Mouse (Mus musculus) forebrain, embryonic 10.5 days (tissue): Measurements from ENCODE around the gene Nrxn1. TPM values are rescaled to one million over a fixed set of nuclear protein-coding genes. Genes with fewer than 3 reads are reported as not detected.

ENCODE experiments used
- DNase-seq: peaks from one replicate; pipeline ENCODE4 v3.0.0-alpha.2; 2017; ENCODE audit warnings: low spot score; ENCODE audit errors: extremely low spot score
- H3K27ac ChIP-seq: fragments of 300-500 bp; sonication (generic); 2 replicates; pipeline ENCODE4 v1.5.1; 2016; ENCODE audit warnings: mild to moderate bottlenecking
- H3K27me3 ChIP-seq: fragments of 300-500 bp; sonication (generic); 2 replicates; pipeline ENCODE4 v1.6.1; 2016; ENCODE audit warnings: mild to moderate bottlenecking; ENCODE audit not compliant: poor library complexity, severe bottlenecking
- H3K36me3 ChIP-seq: fragments of 300-500 bp; sonication (generic); replicated peaks from 2 replicates; pipeline ENCODE4 v1.6.1; 2016; ENCODE audit warnings: mild to moderate bottlenecking, moderate library complexity
- H3K4me1 ChIP-seq: fragments of 300-500 bp; sonication (generic); 2 replicates; pipeline ENCODE4 v1.6.1; 2016
- H3K4me3 ChIP-seq: fragments of 300-500 bp; sonication (generic); 2 replicates; pipeline ENCODE4 v1.5.1; 2016; ENCODE audit warnings: mild to moderate bottlenecking, moderate library complexity
- H3K9me3 ChIP-seq: fragments of 300-500 bp; sonication (generic); 2 replicates; pipeline ENCODE4 v1.6.1; 2016; ENCODE audit warnings: mild to moderate bottlenecking, moderate library complexity
- WGBS: fragments of 180-500 bp; shearing (Covaris S2); methylation state at CpG from one replicate; pipeline ENCODE4 v1.1.7; 2016; 5-methylcytosine and 5-hydroxymethylcytosine counted together
- polyA plus RNA-seq: library from polyadenylated mRNA; unstranded; fragments of >200 nt; fragmentation: Nextera tagmentation; extraction: Ambion mirVana; gene quantifications from 2 replicates; pipeline ENCODE4 v1.2.1, GENCODE M21; 2016

Nrxn1 gene
- polyA plus RNA-seq, 1 experiment from 2014 or later: 4.3 TPM

DNA sequence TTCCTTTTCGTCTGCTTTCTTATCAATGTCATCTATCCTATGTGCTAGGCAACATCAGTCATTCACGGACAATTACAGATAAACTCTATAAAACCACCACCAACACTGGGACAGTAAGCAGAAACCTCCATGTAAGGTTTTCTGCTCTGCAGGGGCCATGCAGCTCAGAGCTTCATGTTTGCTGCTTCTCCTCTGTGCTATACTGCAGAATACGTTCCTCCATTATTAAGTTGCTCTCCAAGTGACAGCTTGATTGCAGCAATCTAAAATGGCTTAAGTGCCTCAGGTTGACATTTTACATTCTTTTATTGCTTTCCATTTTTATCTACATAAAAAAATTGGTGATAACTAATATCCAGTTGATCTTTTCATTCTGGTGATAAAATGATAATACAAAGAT is 477.9 kb downstream of the Nrxn1 start:
- 91% methylated on average over 3 of the region's 3 CpGs for WGBS

DNA sequence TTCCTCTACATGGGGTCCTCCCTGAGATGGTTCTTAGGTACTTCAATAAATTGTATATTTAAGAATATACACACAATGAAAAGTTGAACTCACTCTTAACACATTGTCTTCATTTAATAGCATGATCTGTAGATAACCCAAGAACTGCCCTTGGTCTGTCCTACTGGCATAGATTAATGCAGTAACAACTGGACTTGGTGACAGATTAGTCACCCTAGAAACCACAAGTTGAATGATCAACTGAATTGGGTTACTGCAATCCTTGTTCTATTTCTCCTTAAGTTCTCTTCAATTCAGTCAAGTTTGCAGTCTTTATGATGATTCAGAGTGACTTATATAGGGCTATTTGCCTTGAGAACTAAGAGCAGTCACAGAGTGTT is 485.5 kb downstream of the Nrxn1 start:
- no peak overlapping the region for H3K27ac ChIP-seq
- H3K27me3 ChIP-seq: no peaks in the 10 kb centered on the region
- H3K36me3 ChIP-seq: no peaks in the 10 kb centered on the region
- no peaks in the 10 kb centered on the region for H3K4me1 ChIP-seq
- H3K9me3 ChIP-seq: no peaks in the 10 kb centered on the region
- no peak overlapping the region for H3K4me3 ChIP-seq
- no peak for DNase-seq

More for the DNA sequence above, 477.9 kb downstream of the Nrxn1 start:
- H3K4me1 ChIP-seq: no peaks in the 10 kb centered on the region
- no peak overlapping the region for H3K4me3 ChIP-seq
- DNase-seq: no peak
- no peak overlapping the region for H3K27ac ChIP-seq
- H3K9me3 ChIP-seq: no peaks in the 10 kb centered on the region
- H3K36me3 ChIP-seq: no peaks in the 10 kb centered on the region
- no peaks in the 10 kb centered on the region for H3K27me3 ChIP-seq

DNA sequence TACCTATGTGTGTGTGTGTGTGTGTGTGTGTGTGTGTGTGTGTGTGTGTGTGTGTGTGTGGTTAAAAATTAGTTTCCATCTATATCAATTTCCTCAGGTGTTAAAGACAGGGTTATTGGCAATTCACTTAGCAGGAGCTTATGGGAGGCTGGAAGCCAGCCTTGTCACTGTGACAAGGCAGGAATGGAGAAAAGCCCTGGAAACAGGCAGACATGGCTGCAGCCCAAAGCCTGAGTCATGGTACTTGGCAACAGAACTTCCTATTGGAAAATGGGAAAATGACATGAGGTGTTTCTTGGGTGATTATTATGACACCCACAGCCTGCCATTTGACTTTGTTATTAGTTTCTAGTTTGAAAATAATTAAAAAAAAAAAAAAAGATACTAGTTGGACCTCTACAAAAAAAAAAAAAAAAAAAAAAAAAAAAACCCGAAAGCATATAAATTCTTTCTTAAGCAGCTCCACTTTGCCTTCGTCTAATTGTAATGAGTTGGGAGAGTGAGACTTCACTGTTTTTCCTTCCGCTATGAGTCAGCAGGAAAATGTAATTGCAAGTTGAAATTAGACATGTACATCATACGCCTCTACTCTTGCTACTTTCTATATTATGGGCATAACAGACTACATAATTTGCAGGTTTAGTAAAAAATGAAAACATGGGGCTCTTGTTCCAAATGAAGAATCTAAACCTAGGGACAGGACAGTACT is 486.0 kb downstream of the Nrxn1 start:
- Histone ChIP-seq H3K27ac (no peak overlapping the region), H3K27me3 (no peaks in the 10 kb centered on the region), H3K36me3 (no peaks in the 10 kb centered on the region), H3K9me3 (no peaks in the 10 kb centered on the region), H3K4me3 (no peak overlapping the region), H3K4me1 (no peaks in the 10 kb centered on the region)
- DNase-seq: no peak
- 95% methylated on average over 4 of the region's 4 CpGs for WGBS

DNA sequence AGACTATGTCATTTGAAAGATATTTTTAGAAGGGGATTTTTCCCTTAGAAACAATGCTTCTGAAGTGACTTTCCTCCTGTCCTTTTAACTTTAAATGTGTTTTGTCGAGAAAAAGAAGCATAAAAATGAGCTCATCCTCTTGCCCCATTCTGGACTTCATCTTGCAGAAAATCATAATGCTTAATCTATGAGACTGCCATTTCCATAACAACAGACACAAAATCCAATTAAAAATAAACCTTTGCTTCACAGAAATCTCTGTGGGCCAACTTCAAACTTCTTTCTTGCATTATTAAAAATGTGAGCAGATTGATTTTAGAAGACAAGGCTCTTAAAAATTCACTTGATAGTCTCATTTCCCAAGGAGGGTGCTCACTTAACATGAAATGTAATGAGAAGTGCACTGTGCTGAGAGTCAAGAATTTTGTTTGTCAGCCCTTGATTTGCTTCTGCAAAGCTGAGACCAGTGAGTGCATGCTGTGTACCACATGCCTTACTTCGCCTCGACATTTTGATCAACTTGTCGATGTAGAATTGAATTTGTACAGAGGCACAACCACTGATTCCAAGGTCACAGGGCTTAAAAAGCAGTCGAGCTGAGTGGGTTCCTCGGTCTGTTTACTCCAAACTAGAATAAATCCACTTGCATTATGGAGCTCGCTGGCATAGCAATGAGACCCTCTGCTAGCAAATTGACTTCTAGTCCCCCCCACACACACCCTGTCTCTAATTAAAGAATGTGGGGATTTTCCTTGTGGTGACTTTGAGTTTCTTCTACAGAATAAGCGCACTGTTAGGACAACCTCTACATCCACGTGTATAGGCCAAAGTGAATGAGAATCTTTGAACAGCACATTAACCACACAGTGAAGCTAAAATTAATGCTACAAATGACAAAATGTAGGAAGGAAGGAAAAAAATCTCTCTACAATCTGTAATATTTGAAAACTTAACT is 493.0 kb downstream of the Nrxn1 start:
- WGBS: 81% methylated on average over 9 of the region's 9 CpGs
- Histone ChIP-seq H3K27ac (no peak overlapping the region), H3K36me3 (no peaks in the 10 kb centered on the region), H3K27me3 (no peaks in the 10 kb centered on the region), H3K9me3 (peaks cover 10% of the 10 kb centered on the region; the same call in 1 of the 2 replicates), H3K4me1 (peaks cover 5% of the 10 kb centered on the region), H3K4me3 (no peak overlapping the region)
- no peak for DNase-seq

DNA sequence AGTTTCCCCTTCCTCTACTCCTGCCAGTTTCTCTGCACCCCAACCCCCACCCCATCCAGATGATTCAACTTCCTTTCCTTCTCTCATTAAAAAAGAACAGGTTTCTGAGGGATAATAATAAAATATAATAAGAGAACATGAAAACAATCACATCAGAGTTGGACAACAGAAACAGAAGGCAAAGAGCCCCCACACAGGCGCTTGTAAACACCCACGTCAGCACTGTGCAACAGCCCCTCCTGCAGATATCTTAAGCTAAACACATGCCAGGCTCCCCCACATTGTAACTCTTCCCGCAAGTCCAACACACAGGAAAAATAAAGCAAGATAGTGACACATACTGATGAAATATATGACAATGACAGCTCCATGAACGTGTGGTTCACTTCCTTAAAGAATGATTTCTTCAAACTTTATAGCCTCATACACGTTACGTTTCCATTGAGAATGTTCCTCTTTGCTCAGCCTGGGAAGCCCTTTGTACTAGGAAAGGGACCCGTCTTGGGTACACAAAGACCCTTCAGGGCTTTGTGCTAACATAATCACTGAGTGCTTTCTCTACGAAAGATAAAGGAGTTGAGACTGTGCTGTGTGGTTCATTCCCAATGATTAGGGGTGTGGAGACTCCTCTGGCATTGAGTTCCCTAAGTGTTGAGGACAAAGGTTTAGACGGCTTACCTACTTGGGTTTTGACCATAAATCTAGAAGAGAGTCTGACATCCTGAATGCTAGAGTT is 497.9 kb downstream of the Nrxn1 start:
- no peak overlapping the region for H3K4me3 ChIP-seq
- no peaks in the 10 kb centered on the region for H3K27me3 ChIP-seq
- H3K27ac ChIP-seq: 0 out of 2 replicates have a peak overlapping the region, but pooled peaks have one; percentile 44
- H3K4me1 ChIP-seq: peaks cover 10% of the 10 kb centered on the region
- no peaks in the 10 kb centered on the region for H3K36me3 ChIP-seq
- no peak for DNase-seq
- WGBS: 46% methylated on average over 9 of the region's 9 CpGs
- peaks cover 10% of the 10 kb centered on the region; the same call in 1 of the 2 replicates for H3K9me3 ChIP-seq

DNA sequence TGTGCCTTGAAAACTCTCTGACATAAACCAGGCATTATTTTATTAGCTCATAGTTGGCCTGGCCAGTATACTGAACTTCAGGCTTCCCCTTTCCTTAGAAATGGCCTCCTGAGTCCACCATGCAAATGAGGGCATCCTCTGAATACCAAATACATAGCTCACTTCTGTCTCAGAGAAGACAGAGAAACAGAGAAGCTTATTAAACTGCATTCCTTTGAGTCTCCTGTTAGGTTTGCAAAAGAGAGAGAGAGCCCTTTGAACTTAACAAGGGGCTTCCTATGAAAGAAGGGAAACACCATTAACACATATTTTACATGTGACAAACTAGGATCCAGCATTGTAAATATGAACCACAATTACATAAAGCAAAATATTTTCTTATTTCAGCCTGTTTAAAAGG is 506.0 kb downstream of the Nrxn1 start:
- peaks cover 8% of the 10 kb centered on the region for H3K4me1 ChIP-seq
- H3K4me3 ChIP-seq: no peak overlapping the region
- no peak overlapping the region for H3K27ac ChIP-seq
- H3K36me3 ChIP-seq: no peaks in the 10 kb centered on the region
- DNase-seq: no peak
- H3K9me3 ChIP-seq: no peaks in the 10 kb centered on the region
- no peaks in the 10 kb centered on the region for H3K27me3 ChIP-seq

DNA sequence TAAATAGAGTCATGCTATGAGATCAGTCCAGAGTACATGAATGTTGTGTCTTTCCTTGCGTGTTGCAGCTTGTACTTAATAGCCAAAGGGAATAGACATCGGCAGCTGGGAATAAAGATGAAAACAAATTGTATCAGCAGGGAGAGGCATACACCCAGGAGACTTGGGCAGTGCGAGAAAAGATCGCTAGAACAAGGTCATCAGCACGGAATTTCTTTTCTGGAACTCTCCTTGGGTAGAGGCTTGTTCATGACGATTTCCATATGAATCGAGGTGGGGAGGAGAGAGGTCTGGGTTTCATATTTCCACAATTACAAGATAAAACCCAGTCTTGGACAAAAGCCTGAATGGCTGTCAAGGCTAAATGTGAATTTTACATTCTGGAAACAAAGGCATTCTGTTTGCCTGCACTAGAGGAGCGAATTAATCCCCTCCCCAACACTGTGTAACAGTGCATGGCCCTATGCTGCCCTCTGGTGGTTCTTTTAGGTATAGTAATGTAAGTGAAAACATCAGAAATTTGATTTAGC is 508.1 kb downstream of the Nrxn1 start:
- Histone ChIP-seq H3K27me3 (no peaks in the 10 kb centered on the region), H3K9me3 (no peaks in the 10 kb centered on the region), H3K4me1 (peaks cover 8% of the 10 kb centered on the region), H3K4me3 (no peak overlapping the region), H3K27ac (no peak overlapping the region), H3K36me3 (no peaks in the 10 kb centered on the region)
- 45% methylated on average over 8 of the region's 8 CpGs for WGBS
- DNase-seq: peak; percentile 27

DNA sequence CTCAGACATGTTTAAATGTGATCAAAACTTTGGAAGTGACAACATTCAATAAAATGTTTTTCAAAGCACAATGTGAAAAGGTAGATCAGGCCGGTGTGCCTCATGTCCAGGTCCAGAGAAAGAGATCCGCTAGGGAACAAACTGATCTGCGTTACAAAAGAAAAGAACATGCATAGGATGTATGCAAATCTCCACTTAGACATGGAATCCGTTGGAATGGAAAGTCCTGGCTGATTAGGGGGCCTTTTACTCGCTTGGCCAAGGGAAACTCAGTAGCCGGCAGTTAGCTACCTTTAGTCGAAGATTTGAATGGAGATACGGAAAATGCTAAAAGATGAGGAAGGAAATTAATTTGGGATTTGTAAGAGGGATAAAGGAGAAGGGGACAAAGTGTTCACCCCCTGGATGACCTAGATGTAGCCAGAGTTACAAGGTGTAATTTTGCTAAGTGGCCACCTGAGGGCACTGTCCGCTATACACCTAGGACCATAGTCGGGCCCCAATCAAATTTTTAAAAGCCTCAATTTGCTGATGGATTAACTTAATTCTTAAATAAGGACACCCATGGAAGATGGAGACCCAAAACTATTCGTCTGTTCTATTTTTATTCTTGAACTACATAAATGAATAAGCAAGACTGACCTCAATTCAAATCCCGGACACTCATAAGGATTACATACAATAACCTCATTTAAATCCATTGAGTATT is 508.9 kb downstream of the Nrxn1 start:
- DNase-seq: no peak
- WGBS: 45% methylated on average over 12 of the region's 12 CpGs
- H3K27me3 ChIP-seq: no peaks in the 10 kb centered on the region

DNA sequence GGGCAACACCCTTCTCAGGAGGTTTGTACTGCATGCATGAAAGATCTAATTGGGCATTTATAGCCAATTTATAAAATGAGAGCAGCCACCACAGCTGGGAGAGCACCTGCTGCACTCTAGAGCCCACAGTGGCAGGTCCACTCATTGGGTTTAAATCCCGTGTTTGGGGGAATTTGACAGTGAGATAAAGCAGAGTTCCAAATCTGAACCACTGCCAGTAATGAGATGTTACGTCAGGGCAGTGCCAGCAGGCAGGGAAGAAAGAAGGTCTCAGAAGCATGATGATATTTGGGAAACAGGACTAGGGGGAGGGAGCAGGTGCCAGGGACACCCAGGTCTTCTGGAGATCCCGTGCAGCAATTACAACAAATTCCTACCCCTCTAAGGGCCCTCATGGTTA is 509.7 kb downstream of the Nrxn1 start:
- Histone ChIP-seq H3K36me3 (no peaks in the 10 kb centered on the region), H3K9me3 (no peaks in the 10 kb centered on the region), H3K27ac (no peak overlapping the region), H3K4me1 (peaks cover 8% of the 10 kb centered on the region), H3K4me3 (no peak overlapping the region), H3K27me3 (no peaks in the 10 kb centered on the region)
- DNase-seq: no peak
- 85% methylated on average over 3 of the region's 3 CpGs for WGBS

More for the DNA sequence above, 508.9 kb downstream of the Nrxn1 start:
- Histone ChIP-seq H3K4me3 (no peak overlapping the region), H3K36me3 (no peaks in the 10 kb centered on the region), H3K9me3 (no peaks in the 10 kb centered on the region), H3K27ac (no peak overlapping the region), H3K4me1 (peaks cover 8% of the 10 kb centered on the region)

DNA sequence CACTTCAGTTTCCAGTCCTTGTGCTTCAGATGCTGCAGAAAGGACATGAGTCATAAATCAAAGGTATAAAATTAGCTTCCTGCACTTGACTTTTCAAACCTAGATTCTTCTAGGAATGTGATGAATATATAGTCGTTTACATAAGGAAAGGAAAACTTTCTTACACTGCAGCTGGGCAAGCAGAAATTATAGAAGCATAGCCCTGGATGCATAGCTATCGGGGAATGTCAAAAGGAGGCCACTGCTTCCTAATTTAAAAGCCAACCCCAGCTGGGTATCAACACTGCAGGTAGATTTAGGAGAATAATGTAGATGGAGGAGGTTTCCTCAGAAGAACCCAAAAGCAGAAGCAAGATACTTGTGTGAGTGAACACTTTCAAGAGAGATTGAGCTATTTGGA is 523.0 kb downstream of the Nrxn1 start:
- Histone ChIP-seq H3K36me3 (no peaks in the 10 kb centered on the region), H3K27ac (no peak overlapping the region), H3K9me3 (no peaks in the 10 kb centered on the region), H3K27me3 (no peaks in the 10 kb centered on the region), H3K4me3 (no peak overlapping the region), H3K4me1 (0 out of 2 replicates have a peak, but pooled peaks cover 3% of the 10 kb centered on the region)
- 84% methylated on average over 2 of the region's 2 CpGs for WGBS
- no peak for DNase-seq

DNA sequence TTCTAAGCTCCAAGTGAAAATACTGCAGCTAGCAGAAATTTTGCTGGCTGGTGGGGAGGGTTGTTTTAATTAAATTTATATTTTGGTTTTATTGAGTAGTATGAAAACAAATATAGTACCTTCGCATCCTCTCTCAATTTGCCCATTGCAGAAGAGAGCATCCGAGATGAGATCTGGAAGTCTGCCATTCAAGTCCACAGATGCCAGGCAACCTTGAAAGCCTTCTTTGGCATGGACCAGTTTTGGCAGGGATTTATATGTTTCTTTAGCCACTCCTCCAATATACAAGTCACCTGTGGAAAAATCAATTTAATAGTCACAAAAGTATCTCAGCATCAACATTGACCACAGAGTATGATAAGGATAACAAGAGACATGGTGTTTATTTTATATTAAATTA is 527.7 kb downstream of the Nrxn1 start:
- 91% methylated on average over 2 of the region's 2 CpGs for WGBS

DNA sequence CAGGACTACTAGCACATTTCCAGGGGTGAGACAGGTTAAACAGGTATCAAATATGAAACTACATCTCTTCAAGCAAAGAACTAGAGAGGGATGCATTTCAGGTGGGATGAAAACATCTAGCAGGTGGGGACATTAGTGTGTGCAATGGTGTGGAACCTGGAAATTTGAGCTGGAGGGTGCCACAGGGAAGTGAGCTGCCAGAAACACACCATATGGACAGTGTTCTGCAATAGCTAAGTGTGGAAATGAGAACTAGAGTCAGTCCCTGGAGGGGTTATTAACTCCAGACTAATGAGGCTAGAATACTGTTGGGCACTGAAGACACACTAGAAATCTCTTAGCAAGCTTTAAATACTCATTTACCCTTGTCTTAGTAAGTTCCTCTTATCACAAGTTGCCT is 536.5 kb downstream of the Nrxn1 start:
- H3K27ac ChIP-seq: no peak overlapping the region
- H3K4me1 ChIP-seq: no peaks in the 10 kb centered on the region
- no peaks in the 10 kb centered on the region for H3K36me3 ChIP-seq
- no peak for DNase-seq
- no peaks in the 10 kb centered on the region for H3K27me3 ChIP-seq
- H3K4me3 ChIP-seq: no peak overlapping the region
- H3K9me3 ChIP-seq: no peaks in the 10 kb centered on the region

More for the DNA sequence above, 527.7 kb downstream of the Nrxn1 start:
- H3K4me3 ChIP-seq: no peak overlapping the region
- no peak for DNase-seq
- H3K27me3 ChIP-seq: no peaks in the 10 kb centered on the region
- H3K4me1 ChIP-seq: no peaks in the 10 kb centered on the region
- H3K9me3 ChIP-seq: no peaks in the 10 kb centered on the region
- no peak overlapping the region for H3K27ac ChIP-seq
- no peaks in the 10 kb centered on the region for H3K36me3 ChIP-seq
